Mouse (Mus musculus) fat pad, adult 2 months (tissue): ENCODE results near the gene Speg.

ENCODE experiments used
- DNase-seq: peaks from one replicate; pipeline ENCODE4 v3.0.0-alpha.2; 2011; ENCODE audit warnings: low read depth, low spot score; ENCODE audit errors: extremely low read depth

Gene Speg

DNA sequence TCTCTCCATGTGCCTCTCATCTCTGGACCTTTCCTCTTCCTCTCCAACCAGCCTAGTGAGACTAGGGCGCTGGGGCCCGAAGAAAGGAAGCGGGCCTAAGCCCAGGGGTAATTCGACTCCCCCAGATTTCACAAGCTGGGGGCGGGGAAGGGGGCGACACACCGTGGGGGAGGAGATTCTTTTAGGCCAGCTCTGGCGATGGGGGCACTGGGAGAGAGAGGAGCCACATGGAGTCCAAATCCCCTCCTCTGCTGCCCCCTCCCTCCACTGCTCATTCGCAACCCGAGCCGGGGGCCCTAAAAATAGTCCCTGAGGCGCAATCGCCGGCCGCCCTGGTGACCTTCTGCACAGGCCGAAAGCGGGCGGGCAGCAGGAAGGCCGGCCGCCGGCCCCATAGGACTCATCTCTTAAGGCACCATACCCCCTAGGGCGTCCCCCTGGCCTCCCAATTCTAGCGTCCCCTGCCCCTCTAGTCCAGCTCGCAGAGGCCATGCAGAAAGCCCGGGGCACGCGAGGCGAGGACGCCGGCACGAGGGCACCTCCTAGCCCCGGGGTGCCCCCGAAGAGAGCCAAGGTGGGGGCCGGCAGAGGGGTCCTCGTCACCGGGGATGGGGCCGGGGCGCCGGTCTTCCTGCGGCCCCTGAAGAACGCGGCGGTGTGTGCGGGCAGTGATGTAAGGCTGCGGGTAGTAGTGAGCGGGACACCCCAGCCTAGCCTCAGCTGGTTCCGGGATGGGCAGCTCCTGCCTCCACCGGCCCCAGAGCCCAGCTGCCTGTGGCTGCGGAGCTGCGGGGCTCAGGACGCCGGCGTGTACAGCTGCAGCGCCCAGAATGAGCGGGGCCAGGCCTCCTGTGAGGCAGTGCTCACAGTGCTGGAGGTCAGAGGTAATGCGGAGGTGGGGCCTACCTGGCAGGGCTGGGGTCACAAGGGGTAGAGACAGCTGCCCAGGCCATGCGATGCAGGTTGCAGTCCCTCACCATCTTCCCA, at the start of gene Speg:
Gene Speg, plus strand, starts transcription at position 348 of the 987 bp plus-strand sequence.
- DNase-seq: no peak

DNA sequence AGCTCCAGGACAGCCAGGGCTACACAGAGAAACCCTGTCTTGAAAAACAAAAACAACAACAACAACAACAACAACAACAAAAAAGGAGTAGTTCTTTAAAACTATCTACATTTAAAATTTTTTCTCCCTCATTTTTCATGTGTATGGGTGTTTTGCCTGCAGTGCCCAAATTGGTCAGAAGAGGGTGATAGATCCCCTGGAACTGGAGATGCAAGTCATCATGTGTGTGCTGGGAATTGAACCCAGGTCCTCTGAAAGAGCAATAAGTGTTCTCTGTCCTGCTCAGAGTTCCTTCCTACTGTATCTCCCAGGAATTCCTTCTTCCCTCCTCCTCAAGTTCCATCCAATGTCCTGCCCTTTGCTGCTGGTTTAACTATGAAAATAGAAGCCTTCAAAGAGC, 47.6 kb upstream of the Speg start:
- no peak for DNase-seq

DNA sequence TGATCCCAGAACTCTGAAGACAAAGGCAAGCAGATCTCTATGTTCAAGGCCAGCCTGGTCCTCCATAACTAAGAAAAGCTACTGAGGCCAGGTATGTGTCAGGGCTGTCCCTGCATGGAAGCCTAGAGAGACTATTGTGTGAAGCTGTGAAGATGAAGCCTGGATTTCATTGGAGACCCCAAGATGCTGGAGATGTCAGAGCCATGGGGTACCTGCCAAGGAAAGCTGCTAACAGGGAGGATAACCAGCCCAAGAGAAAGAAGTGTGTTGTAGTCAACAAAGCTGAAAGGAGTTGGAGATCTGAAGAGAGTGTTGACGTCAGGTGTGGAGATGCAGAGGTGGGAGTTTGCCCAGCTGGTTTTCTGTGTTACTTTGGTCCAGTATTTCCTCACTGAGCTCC, 43.8 kb upstream of the Speg start:
- DNase-seq: no peak

DNA sequence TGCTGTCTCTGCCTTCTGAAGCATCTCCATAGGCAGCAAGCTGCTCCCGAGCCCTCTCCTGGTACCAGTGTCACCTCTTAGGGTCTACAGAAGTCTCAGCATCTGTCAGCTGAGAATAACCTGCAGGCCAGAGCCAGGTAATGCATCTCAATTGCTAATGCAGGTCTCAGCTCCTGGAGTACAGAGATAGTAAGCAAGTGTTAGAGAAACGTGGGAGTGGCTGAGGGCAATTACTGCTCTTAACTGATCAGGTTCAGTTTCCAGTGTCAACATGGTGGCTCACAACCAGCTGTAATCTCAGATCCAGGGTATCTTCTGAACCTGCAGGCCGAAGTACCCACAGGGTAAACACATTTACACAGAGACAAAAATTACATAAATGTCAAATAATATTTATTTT, 38.6 kb upstream of the Speg start:
- no peak for DNase-seq

DNA sequence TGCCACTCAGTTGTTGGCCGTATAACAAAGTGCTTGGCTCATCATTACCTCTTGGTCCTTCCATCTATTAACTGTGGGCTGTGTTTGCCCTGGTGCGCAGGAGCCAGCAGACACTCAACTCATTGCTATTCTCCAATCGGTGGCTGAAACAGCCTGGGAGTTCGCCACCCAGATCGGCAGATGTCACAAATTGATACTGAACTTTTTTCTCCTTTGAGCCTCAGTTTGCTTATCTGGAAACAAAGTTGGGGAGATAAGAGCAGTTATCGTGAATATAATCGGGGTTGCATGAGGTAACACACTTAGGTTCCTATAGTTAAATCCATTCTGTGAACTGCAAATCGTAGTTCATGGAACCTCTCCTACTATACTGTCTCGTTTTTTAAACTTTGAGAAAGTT, 38.0 kb upstream of the Speg start:
- no peak for DNase-seq

DNA sequence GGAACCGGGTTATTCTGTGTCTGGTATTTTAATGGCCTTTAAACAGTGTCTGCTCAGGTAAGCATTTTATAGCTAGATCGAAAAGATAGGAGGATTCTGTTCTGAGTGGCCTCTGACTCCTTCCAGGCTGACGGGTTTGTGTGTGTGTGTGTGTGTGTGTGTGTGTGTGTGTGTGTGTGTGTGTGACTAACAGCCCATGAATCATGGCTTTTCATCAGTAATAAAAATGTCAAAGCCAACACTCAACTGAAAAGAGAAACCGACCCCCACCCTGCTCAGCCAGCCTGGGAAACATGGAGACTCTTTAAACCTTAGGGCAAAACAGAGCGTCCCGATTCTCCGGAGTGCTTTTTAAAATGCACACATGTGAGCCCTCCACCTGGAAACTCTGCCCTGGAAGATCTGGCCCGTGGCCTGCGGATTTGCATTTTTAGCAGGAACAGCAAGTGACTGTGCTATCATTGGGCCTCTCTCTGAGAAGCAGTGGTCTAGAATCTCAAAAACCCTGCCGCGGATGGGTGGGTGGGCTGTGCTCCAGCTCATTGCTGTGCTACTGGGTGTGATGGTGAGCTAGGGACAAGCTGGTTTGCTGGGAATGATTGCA, 36.9 kb upstream of the Speg start:
- DNase-seq: no peak

DNA sequence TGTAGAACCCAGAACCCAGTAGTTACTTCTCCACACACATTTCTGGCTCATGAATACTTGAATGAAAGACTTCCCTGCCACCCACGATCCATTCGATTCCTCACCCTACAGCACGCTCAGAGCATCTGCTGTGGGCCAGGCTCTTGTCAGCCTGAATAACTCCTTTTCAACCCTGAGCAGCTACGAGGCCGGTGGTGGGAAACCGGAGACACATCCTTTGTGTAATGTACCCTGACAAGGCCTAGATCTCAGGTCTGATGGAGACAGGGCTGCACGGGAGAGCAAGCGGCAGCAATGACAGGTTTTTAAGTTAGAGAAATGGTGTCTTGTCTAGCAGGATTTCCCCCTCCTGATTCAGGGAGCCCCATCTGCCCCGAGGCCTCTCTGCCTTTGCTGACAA, 35.8 kb upstream of the Speg start:
- DNase-seq: no peak

DNA sequence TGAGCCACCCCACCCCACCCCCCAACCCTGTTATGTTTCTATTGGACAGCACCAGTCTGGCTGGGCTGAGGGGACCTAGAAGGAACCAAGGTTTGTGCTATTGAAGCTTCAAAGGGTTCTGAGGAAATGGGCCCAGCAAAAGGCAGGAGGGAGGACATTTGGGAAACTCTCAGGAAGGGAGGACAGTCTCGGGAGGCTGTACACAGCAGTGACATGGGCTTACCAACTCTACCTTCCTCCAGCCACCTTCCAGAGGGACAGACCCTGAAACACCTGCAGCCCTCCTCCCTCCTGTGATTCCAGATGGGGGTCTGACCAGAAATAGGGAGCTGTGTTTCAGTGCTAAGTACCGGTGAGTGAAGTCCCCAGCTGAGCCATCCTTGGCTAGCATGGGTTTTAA, 34.6 kb upstream of the Speg start:
- no peak for DNase-seq

DNA sequence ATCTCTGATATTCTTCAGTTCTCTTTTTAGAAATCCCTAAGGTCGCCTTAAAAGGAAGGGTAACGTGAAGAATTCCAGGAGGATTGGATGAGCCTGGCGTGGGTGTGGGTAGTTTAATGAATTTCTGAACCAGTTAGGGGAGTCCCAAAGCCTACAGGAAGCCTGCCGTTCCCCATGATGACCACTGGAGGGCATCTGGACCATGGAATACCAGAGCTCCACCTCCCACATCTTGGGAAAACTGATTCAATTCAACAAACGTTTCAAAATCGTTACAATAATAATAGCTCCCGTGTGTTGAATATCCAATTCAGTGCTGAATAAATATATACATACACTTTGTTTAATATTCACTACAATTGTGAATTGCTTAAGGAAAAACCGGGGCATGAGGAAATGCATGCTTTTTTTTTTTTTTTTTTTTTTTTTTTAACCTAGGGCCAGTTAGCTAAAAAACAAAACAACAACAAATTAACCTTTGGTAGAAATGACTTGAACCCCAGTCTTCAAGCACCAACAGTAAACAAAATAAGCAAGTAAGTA, 32.2 kb upstream of the Speg start:
- DNase-seq: no peak

DNA sequence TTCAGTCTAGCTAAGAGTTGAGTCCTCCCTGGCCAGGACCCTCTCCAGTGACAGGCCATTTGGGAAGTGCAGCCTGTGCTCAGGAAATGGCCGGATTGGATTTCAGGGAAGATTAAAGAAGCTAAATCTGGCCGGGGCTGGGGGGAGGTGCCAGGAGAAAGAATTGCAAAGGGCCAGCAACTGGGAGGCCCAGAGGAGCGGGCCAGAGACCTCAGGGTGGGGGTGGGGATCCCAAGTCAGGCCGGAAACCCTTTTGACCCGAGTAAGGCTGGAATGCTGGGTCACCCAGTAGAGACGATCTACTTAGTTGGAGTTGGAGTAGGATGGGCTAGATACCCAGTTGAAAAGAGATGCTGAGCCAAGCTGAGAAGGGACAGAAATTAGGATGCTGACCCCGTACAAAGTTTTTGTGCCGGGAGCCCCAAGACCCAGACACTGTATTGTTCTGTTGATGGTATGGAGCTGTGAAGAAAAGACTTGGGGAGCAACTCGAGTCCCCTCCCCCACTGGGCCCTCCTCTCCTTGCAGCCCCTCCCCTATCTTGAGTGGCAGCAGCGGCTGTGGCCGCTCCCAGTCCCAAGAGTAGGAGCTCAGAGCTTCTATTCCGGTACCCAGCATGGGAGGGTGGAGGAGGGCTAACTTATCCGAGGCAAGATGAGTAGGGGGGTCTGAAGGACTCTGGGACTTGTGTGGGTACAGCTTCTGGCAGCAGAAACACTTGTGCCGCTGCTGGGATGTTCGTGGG, 30.6 kb upstream of the Speg start:
- DNase-seq: no peak

DNA sequence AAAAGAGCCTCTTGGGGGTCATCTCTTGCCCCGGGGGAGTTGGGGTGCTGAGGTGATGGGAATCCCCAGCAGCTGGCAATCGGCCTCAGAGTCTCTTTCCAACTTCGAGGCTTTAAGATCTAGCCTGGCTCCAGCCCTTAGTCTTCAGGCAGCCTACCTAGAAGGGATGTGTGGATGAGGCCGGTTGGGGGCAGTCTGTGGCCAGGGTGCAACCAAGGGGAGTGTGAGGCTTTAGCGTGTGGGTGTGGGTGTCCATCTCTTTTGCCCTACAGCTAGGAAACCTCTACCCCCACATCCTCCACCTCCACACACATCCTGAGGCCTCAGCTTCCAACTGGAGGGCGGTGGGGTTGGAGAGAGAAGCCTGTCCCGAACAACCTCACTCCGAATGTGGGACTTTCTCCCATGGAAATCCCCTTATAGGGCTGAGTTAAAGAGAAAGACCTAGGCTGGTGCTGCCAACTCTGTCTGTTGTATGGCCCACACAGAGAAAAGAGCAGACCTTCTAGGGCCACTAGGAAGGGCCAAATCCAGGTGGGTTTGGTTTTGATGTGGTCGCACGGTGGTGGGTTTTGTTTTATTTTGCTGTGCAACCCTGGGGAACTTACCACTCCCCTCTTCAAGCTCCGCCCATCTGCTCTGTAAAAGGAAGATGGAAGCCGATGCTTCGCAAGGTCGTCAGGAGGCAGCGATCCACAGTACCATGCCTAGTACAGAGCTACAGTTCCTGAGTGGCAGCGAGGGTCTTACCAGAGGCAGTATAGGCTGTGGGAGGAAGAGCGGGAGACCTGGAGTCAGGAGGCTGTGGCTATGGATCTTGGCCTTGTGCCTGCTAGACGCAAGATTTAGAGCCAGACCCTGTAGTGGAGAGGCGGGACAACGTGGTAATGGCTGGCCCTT, 29.8 kb upstream of the Speg start:
- DNase-seq: no peak

DNA sequence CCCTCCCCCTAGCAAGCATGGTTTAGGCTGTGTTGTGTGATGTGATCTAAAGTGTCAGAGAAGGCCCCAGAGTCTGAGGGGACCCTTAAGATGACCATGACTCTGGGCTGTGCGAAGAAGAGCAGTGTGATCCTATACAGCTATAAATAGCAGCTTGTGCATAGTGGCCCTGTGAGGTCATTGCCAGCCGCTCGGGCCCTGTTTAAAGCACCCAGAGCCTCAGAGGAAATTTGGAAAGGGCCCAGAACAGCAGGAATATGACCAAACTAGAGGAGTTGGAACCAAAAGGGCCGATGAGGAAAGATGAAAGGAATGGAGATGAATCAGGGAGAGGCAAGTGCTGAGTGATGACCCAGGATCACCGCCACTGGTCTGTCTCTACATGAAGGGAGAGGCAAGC, 27.8 kb upstream of the Speg start:
- no peak for DNase-seq

DNA sequence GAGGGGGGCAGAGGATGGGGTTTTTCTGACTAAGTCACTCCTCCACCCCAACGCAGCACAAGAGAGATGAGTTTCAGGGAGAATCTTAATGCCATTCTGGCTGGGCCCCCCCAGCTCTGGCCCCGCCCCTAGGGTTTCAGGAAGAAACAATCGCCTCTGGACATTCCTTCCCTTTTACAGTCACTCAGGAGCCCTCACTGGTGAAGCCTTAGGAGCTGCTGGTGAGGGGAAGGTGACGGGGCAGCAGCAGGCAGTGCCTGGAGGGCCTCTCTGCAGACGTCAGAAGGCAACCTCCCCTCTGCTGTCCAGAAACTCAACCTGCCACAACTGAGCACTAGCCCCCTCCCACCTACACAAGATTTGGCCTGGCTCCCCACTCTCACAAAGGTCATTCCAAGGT, 25.8 kb upstream of the Speg start:
- no peak for DNase-seq

DNA sequence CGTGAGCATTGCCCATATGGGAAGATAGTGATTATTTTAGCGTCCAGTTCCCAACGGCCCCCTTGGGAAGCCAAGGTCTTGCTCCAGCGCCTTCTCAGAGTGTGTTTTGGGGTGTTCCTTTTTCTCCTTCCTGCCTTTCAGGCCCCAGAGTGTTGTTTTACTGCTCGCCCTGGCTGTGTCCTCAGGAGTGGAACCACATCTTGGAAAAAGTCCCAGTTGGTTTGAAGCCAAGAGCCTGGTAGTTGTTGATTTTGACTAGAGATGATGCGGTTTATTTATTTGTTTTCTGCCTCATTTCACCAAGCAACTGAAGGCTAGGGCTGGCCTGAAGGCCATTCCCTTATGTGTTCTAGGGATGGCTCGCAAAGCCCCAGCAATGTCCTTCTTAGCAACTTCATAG, 17.8 kb upstream of the Speg start:
- no peak for DNase-seq

DNA sequence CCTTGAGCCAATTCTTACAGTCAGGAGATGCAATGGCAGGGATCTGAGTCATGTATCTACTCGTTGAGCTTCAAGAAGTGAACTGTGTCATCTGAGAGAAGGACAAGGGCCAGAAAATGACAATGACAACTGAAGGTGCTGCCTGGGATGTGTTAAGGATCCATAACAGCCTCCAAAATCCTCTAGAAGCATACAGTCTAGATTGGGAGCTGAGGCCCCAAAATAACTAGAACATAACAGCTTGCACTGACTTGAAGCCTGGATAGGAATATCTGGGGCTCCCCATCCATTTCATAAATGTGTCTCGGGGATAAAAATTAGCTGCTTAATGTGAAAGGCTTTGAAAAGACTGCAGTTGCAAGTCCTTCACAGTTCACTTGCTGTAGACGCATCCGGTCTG, 17.1 kb upstream of the Speg start:
- DNase-seq: no peak

DNA sequence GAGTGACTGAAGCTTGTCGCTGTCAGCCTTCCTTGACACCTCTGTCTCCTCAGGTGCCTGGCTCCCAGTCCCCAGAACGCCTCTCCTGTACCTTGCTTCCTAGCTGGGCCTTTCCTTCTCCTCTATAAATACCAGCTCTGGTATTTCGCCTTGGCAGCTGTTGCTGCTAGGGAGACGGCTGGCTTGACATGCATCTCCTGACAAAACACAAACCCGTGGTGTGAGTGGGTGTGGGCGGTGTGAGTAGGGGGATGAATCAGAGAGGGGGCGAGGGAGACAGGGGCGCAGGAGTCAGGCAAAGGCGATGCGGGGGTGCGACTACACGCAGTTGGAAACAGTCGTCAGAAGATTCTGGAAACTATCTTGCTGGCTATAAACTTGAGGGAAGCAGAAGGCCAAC, 15.8 kb upstream of the Speg start:
- DNase-seq: no peak

DNA sequence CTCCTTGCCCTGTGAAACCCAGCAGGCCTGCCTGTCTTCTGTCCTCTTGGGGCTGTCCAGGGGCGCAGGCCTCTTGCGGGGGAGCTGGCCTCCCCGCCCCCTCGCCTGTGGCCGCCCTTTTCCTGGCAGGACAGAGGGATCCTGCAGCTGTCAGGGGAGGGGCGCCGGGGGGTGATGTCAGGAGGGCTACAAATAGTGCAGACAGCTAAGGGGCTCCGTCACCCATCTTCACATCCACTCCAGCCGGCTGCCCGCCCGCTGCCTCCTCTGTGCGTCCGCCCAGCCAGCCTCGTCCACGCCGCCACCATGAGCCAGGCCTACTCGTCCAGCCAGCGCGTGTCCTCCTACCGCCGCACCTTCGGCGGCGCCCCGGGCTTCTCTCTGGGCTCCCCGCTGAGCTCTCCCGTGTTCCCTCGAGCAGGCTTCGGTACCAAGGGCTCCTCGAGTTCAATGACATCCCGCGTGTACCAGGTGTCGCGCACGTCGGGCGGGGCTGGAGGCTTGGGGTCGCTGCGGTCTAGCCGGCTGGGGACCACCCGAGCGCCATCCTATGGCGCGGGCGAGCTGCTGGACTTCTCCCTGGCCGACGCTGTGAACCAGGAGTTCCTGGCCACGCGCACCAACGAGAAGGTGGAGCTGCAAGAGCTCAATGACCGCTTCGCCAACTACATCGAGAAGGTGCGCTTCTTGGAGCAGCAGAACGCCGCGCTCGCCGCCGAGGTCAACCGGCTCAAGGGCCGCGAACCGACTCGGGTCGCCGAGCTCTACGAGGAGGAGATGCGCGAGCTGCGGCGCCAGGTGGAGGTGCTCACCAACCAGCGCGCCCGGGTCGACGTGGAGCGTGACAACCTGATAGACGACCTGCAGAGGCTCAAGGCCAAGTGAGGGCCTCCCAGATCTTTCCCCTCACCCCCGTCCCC, 14.7 kb upstream of the Speg start, which contains the start of gene Des:
Gene Des, plus strand, starts transcription at position 218 of the 920 bp plus-strand sequence.
- no peak for DNase-seq

DNA sequence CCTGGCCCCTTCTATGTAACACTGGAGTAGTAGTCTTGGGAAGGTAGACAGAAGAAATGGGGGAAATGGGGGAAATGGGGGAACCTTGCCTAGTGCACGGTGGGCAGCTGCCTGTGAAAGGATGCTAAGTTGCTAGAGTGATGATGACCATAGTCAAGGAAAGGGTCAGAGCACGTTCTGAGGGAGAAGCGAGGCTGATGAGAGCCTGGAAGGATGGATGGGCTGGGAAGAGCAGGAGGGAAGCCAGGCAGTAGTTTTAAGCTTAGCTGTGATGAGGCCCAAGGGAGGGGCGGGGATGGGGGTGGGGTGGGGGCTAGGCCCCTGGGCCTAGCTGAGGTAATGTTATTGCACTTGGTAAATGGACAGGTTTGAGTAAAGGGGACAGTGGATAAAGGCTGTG, 14.0 kb upstream of the Speg start:
- no peak for DNase-seq

DNA sequence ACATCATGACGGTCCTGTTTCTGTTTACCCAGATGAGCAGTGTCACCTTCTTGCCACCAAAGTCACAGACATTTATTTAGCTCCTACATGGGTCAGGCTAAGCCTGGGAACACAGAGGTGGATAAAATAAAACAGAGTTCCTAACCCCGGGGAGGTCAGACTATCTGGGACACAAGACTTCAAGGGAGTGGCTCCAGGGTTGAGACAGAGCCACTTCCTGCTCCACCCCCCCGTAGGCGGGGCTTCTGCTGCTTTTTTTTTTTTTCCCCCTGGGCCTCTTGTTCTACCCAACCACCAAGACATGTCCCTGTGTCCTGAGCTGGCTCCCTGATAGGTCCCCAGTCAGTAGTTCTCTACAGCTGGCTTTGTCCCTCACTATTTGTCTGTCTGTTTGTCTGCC, 13.3 kb upstream of the Speg start:
- DNase-seq: no peak
